Mouse (Mus musculus): Measurements from ENCODE around the gene Zfp30.

GRCm38 (mm10) chr7:29773503-29773902, 10.3 kb upstream of the Zfp30 start:
- TF ChIP-seq MAX (IDR thresholded peaks at IDR 0.05; ENCODE audit: low read length) = no peak
- TF ChIP-seq E2F4 (IDR thresholded peaks at IDR 0.05; ENCODE audit: borderline replicate concordance, low read depth, low read length) = no peak
- no peak for TF ChIP-seq MYB (IDR thresholded peaks at IDR 0.05; ENCODE audit: low read depth, low read length)
- TF ChIP-seq POLR2AphosphoS5 (IDR thresholded peaks at IDR 0.05; ENCODE audit: borderline replicate concordance, low read depth, low read length) = no peak
- TF ChIP-seq ZNF384 (IDR thresholded peaks at IDR 0.05; ENCODE audit: low read depth, low read length) = no peak
- no peak for TF ChIP-seq ZMIZ1 (IDR thresholded peaks at IDR 0.05; ENCODE audit: low read depth, low read length)
- TF ChIP-seq NRF1 (IDR thresholded peaks at IDR 0.05; ENCODE audit: insufficient read depth, low read depth, low read length, poor library complexity, severe bottlenecking) = no peak
- no peak for TF ChIP-seq CTCF (IDR thresholded peaks at IDR 0.05 in 2 of 3, conservative IDR thresholded peaks at IDR 0.05 in 1 of 3; ENCODE audit: control insufficient read depth in 1 of 3, insufficient read depth in 1 of 3, low read depth in 2 of 3, low read length in 3 of 3, poor library complexity in 1 of 3, severe bottlenecking in 1 of 3)
- no peak for TF ChIP-seq POLR2A (IDR thresholded peaks at IDR 0.05; ENCODE audit: control insufficient read depth in 1 of 2, insufficient read depth in 1 of 2, low read depth in 1 of 2, low read length in 2 of 2, poor library complexity in 1 of 2)
- TF ChIP-seq NELFE (IDR thresholded peaks at IDR 0.05; ENCODE audit: low read depth, low read length) = no peak
- no peak for TF ChIP-seq HCFC1 (IDR thresholded peaks at IDR 0.05; ENCODE audit: low read depth, low read length)
- no peak for TF ChIP-seq MXI1 (IDR thresholded peaks at IDR 0.05; ENCODE audit: low read depth, low read length)
- no peak for TF ChIP-seq ZKSCAN1 (IDR thresholded peaks at IDR 0.05; ENCODE audit: low read depth, low read length)
